Mouse (Mus musculus): Measurements from ENCODE around the gene Unk.

DNA sequence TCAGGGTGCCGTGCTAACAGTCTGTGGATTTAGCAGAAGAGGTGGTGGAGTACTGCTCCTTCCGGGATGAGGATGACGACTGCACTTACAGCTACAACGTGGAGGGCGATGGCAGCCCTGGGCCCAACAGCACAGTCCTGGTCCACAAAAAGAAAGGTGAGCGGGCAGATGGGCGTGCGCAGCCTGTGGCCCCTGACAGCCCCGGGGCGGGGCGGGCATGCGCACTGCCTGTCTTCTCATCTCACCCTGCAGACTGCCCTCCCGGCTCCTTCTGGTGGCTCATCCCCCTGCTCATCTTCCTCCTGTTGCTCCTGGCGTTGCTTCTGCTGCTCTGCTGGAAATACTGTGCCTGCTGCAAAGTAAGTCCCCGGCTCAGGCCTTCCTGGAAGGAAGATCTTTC lies 40.4 kb upstream of the Unk start:
- TF ChIP-seq CTCF (IDR thresholded peaks at IDR 0.05; ENCODE audit: low read depth, low read length) (no peak), TAL1 (conservative IDR thresholded peaks at IDR 0.05; ENCODE audit: low read depth, low read length) (no peak)
